Mouse (Mus musculus) heart, postnatal 10 days (tissue): Measurements from ENCODE around the gene Dgki. TPM values are rescaled to one million over a fixed set of nuclear protein-coding genes. Genes with fewer than 3 reads are reported as not detected.

Source experiments
- DNase-seq, 2 experiments: peaks; one replicate each; pipeline ENCODE4 v3.0.0; 2021
- intact Hi-C: fragments of 180-260 bp; cut with DNase I; formaldehyde crosslinking; loops from one replicate; pipeline ENCODE4 v1.15.1; 2025
- total RNA-seq, 2 experiments: library from RNA; stranded (reverse); gene quantifications; 2 replicates each; pipeline ENCODE4 v1.2.3; 2021

Dgki gene
- total RNA-seq, 2 experiments from 2014 or later: 0.45 to 0.65 TPM

DNA sequence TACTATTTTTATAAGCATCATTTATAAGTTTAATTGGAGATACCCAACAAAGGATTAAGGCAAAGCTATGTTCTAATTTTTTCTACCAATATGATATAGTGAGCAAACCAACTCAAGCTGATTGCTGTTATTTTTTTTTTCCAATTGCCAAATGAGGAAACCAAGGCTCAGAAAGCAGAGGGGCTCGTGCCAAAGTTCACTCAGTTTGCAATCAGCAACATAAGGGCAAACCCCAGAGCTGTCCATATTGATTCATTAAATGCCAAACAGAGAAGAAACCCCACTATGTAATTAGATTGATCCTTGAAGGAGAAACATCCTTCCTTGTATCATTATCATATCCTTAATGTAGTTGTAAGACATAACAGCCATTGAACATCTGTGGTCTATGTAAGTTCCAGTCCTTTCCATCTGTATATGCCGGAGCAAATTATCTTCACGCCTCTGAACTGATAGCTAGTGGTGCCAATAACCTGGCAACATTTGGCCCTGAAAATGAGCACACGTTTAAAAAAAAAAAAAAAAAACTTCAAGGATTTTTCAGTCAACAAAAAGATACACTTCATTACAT, 465.2 kb downstream of the Dgki start:
- intact Hi-C loops: no loop called here
- DNase-seq: no peak

DNA sequence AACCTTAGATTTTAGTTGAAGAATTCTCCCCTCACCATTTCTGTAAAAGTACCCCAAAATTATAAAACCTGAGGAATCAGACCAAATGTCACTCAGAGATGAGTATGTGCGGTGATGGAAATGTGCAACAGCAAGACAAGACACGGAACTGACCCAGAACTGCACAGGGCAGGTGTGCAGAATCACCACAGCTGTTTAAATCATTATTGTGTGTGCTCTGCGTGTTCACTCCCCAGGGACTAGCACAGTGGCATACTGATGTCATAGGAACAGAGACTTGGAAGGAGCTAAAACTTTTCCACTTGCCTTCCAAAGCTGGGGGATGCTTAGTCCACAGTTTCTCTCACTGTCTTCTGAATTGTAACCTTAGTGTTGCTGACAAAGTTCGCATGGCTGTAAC, 467.3 kb downstream of the Dgki start:
- no peak for DNase-seq
- intact Hi-C loops: no loop called here

DNA sequence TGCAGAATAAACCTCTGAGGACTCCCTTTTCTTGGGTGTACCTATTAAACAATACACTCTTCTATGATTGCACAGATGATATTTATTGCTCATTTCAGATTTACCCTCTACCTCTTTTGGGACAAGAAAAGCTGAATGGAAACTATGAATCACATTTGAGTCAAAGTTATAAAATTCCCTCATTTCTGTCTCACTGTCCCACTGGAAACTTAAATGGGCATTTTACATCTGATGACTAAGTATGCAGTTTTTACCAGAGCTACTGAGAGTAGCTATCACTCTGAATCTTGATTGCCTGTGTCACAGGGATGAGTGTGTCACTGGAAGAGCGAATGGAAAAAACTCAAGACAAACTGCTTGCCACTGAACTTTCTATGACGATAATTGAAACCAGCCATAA, 467.8 kb downstream of the Dgki start:
- intact Hi-C loops: no loop called here
- DNase-seq: no peak

DNA sequence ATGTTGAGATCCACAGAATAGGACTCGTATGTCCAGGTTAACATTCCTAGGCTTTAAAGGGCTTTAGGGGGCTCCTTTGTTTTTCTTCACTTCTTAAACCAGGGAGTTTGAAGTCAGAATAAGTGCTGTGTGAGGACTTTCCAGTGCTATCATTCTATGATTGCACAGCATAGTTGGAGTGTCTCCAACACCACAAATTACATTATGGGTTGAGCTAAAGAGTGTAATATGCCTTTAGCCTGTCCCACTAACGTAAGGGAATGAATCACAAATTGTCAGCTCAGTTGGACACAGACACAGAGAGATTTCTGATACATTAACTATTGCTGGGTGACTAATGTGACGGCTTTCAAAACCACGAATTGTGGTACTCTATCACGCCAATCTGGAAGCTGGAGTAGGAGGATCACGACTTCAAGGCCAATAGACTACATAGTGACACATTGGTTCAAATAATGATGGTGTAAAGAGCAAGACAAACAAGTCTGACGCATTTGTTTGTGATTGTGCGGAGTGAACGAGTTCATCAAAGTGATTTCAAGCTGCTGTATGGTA, 469.5 kb downstream of the Dgki start:
- intact Hi-C loops: no loop called here
- no peak for DNase-seq

DNA sequence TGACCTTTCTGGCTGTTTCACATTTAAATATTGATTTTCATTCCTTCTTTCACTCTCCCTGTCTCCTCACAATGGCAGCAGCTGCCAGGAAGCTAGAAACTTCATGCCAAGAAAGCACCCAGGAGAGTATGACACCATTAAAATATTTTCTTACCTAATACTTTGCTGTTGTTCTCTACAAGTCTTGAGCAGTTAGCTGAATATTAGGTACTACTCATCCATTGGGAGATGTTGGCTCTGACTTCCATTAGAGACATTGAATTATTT, 480.3 kb downstream of the Dgki start:
- intact Hi-C loops: loop anchor here (10.0 kb wide), 1 partner anchor 215 kb away; no protein-coding TSS in a partner anchor
- peak in 1 of 2 experiments; percentile 20 for DNase-seq

DNA sequence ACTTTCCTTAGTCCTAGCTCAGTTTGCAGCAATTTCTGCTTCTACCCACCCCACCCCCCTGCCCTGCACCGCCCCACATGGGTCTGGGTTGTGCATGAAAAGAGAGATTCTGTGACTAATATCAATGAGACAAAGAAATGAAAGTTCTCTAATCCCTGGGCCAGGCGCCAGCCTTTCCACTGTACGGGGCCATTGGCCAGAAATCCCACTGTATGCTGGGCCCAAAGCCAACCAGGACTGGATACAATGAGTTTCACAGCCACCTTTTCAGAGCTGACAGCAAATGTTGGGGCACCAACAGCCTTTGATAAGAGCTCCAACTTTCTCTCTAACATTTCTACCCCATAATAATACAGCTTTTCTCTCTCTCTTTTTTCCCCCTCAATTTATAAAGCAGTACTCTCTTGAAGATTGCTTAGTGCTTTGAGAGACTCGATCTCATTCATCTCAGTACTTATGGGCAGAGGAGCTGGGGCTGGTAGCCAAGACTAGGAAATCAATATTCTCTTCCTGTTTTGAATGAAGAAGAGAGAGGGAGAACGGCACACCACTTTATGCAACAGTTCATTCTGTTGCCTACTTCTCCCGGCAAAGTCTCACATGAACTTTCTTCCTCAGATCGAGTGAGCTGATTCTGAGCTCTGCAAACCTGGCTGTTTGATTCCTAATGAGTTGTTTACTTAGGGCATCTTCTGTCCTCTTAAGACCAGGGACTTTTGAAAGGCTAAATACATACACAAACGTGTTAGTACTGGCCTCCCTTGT, 480.8 kb downstream of the Dgki start:
- intact Hi-C loops: loop anchor here (10.0 kb wide), 1 partner anchor 216 kb away; no protein-coding TSS in a partner anchor
- peak; percentile 91 to 92 for DNase-seq

DNA sequence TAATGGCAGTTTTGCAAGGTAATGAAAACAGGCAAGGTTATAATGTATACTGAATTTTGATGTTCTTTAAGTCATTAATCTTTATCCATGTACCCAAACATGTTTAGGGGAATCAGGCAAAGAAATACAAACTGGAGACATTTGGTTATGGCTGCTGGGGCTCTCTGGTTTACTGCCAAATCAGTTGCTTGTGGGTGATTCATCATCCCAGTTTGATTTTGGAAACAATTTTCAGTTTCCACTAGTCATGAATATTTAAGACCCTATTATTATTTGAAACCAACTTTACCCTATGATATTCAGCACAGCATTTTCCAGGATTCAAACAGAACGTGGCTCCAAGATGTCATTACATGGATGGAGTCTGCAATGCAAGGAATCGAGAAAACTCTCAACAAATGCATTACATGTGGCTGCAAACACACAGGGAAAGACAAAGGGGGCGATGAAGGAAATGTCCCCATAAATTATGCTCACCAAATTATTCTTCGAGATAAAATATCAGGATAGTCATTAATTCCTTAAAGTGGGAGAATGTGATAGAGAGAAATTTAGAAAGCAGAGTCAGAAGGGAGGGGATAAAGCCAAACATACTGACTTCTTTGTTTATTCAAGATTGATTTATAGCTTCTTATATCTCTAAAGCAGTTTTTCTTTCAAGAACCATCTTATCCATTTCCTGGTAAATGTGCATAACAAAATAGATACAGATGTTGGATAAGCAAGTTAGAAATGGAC, 481.5 kb downstream of the Dgki start:
- DNase-seq: no peak
- intact Hi-C loops: loop anchor here (10.0 kb wide), 1 partner anchor 216 kb away; no protein-coding TSS in a partner anchor

DNA sequence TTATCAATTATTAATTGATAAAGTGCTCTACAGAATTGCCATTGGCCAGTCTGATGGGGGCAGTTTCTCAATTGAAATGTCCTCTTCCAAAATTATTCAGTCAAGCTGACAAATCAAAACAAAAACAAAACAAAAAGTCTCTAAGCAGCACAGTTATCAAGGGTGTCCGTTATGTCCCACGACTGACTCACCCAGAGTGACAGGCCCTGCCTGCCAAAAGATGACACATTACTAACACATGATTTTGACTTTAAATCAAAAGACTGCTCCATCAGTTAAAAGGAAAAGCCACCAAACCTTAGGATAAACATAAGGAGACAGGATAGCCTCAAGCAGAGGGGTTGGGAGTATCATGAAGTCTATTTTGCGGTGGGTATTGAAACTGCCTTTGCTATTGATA, 483.3 kb downstream of the Dgki start:
- DNase-seq: no peak
- intact Hi-C loops: loop anchor here (10.0 kb wide), 1 partner anchor 218 kb away; no protein-coding TSS in a partner anchor

DNA sequence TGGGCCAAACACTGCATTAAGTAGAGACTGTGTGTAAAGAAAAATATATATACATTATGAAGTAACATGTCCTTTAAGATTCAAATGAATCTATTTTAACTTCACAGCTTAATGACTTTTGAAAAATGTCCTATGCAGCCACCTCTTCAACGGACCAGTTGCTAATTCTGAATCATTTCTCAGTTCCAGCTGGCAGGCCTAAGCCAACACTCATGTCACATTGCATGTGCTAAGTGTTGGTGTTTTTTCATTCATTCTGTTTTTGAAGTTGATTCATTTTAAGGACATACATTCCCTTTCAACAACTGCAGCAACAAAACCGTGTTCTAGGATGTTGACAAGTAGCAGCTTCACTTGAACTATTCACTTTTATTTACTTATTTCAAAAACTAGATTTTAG, 484.0 kb downstream of the Dgki start:
- intact Hi-C loops: loop anchor here (10.0 kb wide), 1 partner anchor 219 kb away; no protein-coding TSS in a partner anchor
- DNase-seq: no peak

DNA sequence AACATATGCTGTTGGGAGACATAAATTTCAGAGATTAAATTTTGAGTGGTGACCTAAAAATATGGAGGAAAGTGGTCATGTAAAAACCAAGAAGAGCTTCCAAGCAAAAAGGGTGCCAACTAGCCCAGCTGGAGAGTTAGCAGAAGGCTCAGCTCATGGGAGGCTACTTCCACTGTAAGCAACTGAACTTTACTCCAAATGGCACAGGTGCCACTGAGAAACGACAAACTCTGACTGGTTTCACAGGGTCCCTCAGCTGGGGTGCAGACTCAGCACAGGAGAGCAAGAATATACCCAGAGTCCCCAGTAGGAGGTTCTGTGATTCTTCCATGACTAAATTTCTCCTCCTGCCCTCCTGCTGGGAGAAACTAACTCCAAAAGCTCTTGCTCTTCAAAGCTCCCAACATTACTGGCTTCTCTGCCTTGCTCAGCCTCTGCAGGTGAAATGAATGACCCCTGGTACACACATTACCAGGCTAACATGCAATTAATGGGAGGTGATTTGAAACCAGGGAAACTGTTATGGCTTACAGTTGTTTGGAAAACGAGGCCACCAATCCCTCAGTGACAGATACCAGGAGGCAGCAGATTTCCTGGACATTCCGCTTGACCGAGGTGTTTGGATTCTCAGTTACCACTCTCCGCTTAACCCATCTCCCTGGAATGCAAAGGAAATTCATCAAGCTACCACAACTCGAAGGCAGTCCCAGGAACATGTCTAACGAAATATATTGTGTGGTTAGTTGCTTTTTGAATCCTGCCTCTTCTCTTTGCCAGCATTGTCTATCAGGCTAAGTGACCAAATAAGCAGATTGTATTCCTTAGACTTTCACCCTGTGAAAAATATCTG, 487.1 kb downstream of the Dgki start:
- DNase-seq: no peak
- intact Hi-C loops: loop anchor here (10.0 kb wide), 1 partner anchor 222 kb away; no protein-coding TSS in a partner anchor

DNA sequence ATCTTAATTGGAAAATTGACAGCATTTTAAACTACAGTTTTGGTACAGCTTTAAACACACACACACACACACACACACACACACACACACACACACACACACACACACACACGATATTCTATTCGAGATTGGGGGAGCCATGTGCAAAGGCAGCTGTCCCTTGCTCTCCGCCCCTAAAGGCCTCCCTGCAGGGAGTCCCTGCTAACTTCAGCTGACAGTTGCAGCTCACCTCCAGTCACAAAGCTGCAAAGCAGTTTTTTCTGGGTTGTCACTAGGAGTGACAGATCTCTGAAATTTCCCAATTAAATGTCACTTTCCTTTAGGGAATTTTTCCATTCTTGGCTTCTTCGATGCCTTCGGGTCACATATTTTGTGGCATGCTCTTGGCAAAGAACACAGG, 489.5 kb downstream of the Dgki start:
- DNase-seq: peak in 1 of 2 experiments; percentile 15
- intact Hi-C loops: loop anchor here (2.0 to 10.0 kb wide), 2 partner anchors 94 to 224 kb away; no protein-coding TSS in a partner anchor

DNA sequence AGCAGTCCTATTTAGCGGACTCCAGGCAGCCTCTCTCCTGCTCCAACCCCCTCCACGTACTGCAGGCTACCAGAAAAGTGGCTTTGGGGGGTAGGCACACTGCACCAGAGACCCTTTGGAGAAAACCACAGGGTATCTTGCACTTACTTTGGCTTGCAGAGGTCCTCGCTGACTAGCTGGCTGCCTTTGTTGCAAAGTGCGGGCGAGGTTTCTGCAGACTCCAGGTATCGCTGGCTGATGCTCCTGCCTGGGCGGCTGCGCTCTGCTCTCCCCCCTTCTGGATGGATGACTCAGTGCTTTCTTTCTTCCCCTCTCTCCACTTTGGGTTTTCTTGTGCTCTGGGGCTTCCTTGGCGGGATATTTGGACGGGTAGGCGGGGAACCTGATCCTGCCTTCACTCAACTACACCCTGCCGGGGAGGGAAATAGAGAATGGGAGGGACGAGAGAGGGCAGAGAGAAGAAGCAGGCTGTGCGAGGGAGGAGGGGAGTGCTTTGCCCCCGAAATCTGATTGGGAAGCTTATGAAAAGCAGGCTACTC, 490.2 kb downstream of the Dgki start, which contains the start of gene Ptn:
TSS of gene Ptn (minus strand) at position 474 of the 539 bp plus-strand sequence.
- intact Hi-C loops: loop anchor here (2.0 to 10.0 kb wide), 2 partner anchors 95 to 225 kb away; no protein-coding TSS in a partner anchor
- DNase-seq: peak; percentile 56 to 60

DNA sequence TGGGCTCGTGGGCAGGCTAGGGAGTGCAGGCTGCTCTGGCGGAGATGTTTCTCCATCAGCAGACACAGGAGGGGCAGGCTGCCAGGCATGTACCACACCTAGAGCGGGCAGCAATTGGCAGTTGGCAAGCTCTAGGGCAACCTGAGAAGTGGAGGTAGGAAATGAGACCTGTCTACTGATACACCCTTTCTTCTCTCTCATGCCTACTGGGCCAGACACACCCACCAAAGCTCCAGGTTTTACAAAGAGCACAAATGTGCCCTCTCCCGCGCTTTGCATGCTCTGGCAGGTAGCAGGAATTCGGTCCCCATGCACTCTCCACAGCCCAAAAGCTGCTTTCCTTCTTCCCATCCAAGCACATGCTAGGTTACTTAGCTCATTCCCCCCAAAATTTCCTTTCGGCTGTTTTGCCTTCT, 490.7 kb downstream of the Dgki start:
- peak in 1 of 2 experiments; percentile 27 for DNase-seq

DNA sequence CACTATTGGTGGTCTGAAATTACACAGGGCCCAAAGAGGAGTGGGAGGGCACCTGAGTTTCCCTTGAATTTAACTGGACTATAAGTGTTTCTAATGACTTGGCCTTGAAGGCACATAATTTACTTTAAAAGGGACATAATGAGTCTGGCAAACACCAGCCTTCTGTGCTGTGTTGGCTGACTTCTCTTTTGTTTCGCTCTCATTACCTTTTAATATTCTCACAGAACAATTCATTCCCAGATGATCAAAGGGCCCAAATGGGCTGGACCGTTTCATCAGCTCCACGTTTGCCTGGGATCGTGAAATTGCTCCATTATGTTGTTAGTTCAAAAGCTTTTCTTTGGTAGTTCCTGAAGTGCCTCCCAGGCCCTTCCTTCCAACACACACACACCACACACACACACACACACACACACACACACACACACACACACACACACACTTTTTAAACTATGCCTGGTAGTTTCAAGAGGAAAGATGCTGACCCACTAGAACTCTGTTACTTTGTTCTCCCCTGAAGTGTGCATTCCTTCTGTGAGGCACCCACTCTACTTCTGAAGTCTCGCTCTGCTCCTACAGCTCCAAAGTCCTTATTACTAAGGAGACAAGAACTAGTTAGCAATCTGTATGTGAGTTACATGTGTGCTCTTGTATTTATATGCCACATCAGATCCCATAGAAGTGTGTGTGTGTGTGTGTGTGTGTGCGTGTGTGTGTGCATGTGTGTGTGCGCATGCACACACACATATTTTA, 491.5 kb downstream of the Dgki start:
- DNase-seq: no peak
- intact Hi-C loops: no loop called here

More for the DNA sequence above, 490.7 kb downstream of the Dgki start:
- intact Hi-C loops: no loop called here

DNA sequence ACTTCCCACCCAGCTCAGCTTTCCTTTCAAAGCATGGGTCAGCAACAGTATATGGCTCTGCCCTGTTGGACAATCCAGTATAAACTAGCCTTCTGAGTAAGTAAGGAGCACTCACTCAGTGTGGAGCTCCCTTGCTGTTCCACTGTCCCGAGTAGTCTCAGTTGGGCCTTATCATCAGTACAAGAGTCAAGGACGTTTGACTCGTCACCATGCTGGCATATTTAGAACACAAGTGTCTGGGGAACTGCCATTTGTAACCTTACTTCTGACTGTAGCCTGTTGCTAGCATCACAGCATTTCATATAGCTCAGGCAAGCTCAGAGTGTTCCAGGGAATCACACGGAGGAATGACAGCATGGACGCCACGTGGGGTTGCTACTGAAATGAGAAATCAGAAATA, 493.1 kb downstream of the Dgki start:
- DNase-seq: no peak
- intact Hi-C loops: no loop called here

DNA sequence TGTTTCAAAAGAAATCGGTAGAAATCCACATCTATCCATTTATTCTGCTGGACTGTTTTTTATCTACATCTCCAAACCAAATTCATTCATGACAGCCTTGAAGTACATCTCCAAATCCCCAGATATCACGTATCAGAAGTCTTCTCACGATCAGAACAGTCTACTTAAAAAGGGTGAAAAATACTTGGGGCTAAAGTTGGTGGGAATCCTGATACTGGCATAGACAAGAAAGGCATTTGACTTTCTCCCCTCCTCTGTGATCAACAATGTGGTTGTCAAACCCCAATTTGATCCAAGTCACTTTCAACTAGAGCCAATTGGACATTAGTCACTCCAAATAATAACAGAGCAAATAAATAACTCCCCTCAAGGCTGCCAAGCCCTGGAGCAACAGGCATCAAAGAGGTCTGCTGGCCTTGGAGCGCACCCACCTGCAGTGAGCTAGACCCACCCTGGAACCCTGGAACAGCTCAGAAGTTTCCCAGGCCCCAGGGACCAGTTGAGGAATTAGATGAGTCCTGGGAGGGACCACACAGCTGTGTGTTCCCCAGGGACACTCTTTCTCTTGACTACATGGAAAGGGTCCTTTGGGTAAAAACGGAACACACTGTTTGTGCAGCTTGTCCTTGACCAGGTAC, 499.6 kb downstream of the Dgki start:
- intact Hi-C loops: no loop called here
- no peak for DNase-seq

DNA sequence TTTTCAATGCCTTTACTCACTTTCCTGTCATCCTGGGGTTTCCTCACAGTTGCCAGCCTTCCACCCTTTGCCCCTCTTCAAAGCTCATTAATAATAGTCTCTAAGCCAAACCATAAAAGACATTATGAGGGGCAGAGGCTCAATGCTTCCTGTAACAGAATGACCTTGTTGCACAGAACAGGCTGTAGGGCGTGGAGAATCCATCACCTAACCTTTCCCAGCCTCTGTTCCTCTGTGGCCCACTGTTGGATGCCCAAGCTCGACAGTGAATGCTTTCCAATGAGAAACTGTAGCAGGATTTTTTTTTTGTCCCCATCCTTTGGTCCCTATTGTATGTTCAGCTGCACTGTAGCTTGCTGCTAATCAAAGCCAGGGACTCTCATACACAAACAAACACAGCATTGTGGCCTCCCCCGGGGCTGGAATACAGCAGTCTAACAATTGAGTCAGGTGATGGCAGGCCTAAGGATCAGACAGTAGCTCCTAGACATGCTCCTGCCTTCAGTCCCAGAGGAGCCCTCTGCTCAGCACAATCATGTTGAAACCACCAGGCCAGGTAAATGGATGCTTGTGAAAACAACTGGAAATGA, 502.8 kb downstream of the Dgki start:
- intact Hi-C loops: no loop called here

More for the DNA sequence above, 502.8 kb downstream of the Dgki start:
- no peak for DNase-seq
